Mouse (Mus musculus): ENCODE data around the gene Phactr4. TPM values are rescaled to one million over a fixed set of nuclear protein-coding genes. Genes with fewer than 3 reads are reported as not detected.

Gene Phactr4
- total and polyA plus RNA-seq, 2 experiments, result 6.6 to 8.0 TPM

GRCm38 (mm10) chr4:132363487-132363886 is 58.8 kb downstream of the Phactr4 start:
- no peak overlapping the region for H3K4me3 ChIP-seq (ENCODE audit: insufficient read depth, low read depth, low read length)
- DNase-seq (ENCODE audit: extremely low read depth, low read depth, low spot score), result no peak
- H3K4me1 ChIP-seq (ENCODE audit: control insufficient read depth, insufficient read depth, low read length), result no peaks in the 10 kb centered on the region
- no peaks in the 10 kb centered on the region for H3K27me3 ChIP-seq (ENCODE audit: control insufficient read depth, insufficient read depth, low read length)
- no peak overlapping the region for H3K27ac ChIP-seq (replicated peaks; ENCODE audit: insufficient read depth, low read depth, low read length)
- H3K36me3 ChIP-seq (ENCODE audit: control insufficient read depth, insufficient read depth, low read length), result peaks cover 47% of the 10 kb centered on the region
- H3K79me2 ChIP-seq (ENCODE audit: control insufficient read depth, insufficient read depth, low read length), result no peaks in the 10 kb centered on the region
- 96% methylated on average over 11 of the region's 11 CpGs for WGBS
- TF ChIP-seq POLR2A (IDR thresholded peaks at IDR 0.05; ENCODE audit: extremely low read depth, insufficient read depth, low read length) (no peak), CTCF (IDR thresholded peaks at IDR 0.05; ENCODE audit: low read depth, low read length) (no peak)
- H3K9ac ChIP-seq (ENCODE audit: low read depth, low read length), result no peak overlapping the region

DNA sequence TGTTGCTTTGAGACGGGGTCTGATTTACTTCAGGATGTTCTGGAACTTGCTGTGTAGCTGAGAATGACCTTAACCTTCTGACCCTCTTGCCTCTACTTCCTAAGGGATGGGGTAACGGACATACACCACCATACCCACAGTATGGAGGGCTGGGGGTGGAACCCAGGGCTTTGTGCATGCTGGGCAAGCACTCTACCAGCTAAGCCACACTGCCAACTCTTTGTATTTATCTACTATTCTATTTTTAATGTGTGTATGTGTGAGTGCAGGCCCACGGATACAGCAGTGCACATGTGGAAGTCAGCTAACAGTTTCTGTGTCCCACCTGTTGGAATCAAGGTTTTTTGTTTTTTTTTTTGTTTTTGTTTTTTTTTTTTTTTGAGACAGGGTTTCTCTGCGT is 62.8 kb downstream of the Phactr4 start:
- no peaks in the 10 kb centered on the region; the same call in 1 of the 2 replicates for H3K4me1 ChIP-seq (ENCODE audit: control insufficient read depth, insufficient read depth, low read length)
- no peak for TF ChIP-seq CTCF (IDR thresholded peaks at IDR 0.05; ENCODE audit: low read depth, low read length)
- TF ChIP-seq POLR2A (IDR thresholded peaks at IDR 0.05; ENCODE audit: extremely low read depth, insufficient read depth, low read length), result no peak
- 90% methylated on average over 4 of the region's 4 CpGs for WGBS
- H3K79me2 ChIP-seq (ENCODE audit: control insufficient read depth, insufficient read depth, low read length), result no peaks in the 10 kb centered on the region
- H3K9ac ChIP-seq (ENCODE audit: low read depth, low read length), result no peak overlapping the region
- H3K27me3 ChIP-seq (ENCODE audit: control insufficient read depth, insufficient read depth, low read length), result no peaks in the 10 kb centered on the region
- H3K4me3 ChIP-seq (ENCODE audit: insufficient read depth, low read depth, low read length), result no peak overlapping the region
- DNase-seq (ENCODE audit: extremely low read depth, low read depth, low spot score), result no peak
- no peak overlapping the region for H3K27ac ChIP-seq (replicated peaks; ENCODE audit: insufficient read depth, low read depth, low read length)
- H3K36me3 ChIP-seq (ENCODE audit: control insufficient read depth, insufficient read depth, low read length), result peaks cover 39% of the 10 kb centered on the region

DNA sequence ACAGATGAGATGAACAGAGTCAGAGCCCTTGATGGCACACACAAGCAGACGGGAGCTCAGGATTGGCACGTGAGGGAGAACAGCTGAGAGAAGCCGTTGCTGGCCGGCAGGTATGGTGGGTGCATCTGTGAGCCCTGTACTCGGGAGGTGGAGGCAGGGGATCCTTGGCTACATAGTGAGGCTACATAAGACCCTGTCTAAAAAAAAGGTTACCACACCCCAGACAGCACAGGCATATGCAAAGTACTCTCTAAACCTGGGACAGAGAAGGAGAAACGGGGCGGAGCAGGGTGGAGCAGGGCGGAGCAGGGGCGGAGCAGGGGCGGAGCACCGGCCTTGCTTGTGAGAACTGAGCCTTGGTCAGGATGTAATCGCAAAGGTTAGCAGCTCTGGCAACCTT is 66.1 kb downstream of the Phactr4 start:
- H3K27me3 ChIP-seq (ENCODE audit: control insufficient read depth, insufficient read depth, low read length), result no peaks in the 10 kb centered on the region
- H3K4me1 ChIP-seq (ENCODE audit: control insufficient read depth, insufficient read depth, low read length), result peaks cover 3% of the 10 kb centered on the region; the same call in 1 of the 2 replicates
- peaks cover 37% of the 10 kb centered on the region for H3K36me3 ChIP-seq (ENCODE audit: control insufficient read depth, insufficient read depth, low read length)
- H3K79me2 ChIP-seq (ENCODE audit: control insufficient read depth, insufficient read depth, low read length), result peaks cover 3% of the 10 kb centered on the region; the same call in 1 of the 2 replicates
- peak; percentile 29 for DNase-seq (ENCODE audit: extremely low read depth, low read depth, low spot score)
- TF ChIP-seq POLR2A (IDR thresholded peaks at IDR 0.05; ENCODE audit: extremely low read depth, insufficient read depth, low read length) (no peak), CTCF (IDR thresholded peaks at IDR 0.05; ENCODE audit: low read depth, low read length) (no peak)
- no peak overlapping the region for H3K4me3 ChIP-seq (ENCODE audit: insufficient read depth, low read depth, low read length)
- no peak overlapping the region for H3K9ac ChIP-seq (ENCODE audit: low read depth, low read length)
- H3K27ac ChIP-seq (replicated peaks; ENCODE audit: insufficient read depth, low read depth, low read length), result peak overlapping the region; percentile 5; the same call in 1 of the 2 replicates
- 68% methylated on average over 12 of the region's 12 CpGs for WGBS

- no peak overlapping the region for H3K4me3 ChIP-seq (ENCODE audit: insufficient read depth, low read depth, low read length)
- peaks cover 3% of the 10 kb centered on the region; the same call in 1 of the 2 replicates for H3K4me1 ChIP-seq (ENCODE audit: control insufficient read depth, insufficient read depth, low read length)
- 38% methylated on average over 3 of the region's 3 CpGs for WGBS
- peak; percentile 70 for DNase-seq (ENCODE audit: extremely low read depth, low read depth, low spot score)
- H3K9ac ChIP-seq (ENCODE audit: low read depth, low read length), result no peak overlapping the region
- peaks cover 40% of the 10 kb centered on the region for H3K36me3 ChIP-seq (ENCODE audit: control insufficient read depth, insufficient read depth, low read length)
- no peaks in the 10 kb centered on the region for H3K27me3 ChIP-seq (ENCODE audit: control insufficient read depth, insufficient read depth, low read length)
- 0 out of 2 replicates have a peak overlapping the region, but pooled peaks have one; percentile 39 for H3K27ac ChIP-seq (replicated peaks; ENCODE audit: insufficient read depth, low read depth, low read length)
- peaks cover 3% of the 10 kb centered on the region; the same call in 1 of the 2 replicates for H3K79me2 ChIP-seq (ENCODE audit: control insufficient read depth, insufficient read depth, low read length)
- TF ChIP-seq CTCF (IDR thresholded peaks at IDR 0.05; ENCODE audit: low read depth, low read length) (no peak), POLR2A (IDR thresholded peaks at IDR 0.05; ENCODE audit: extremely low read depth, insufficient read depth, low read length) (no peak)
These were observed 66.9 kb downstream of the Phactr4 start for GRCm38 (mm10) chr4:132355403-132355802.

- Histone ChIP-seq H3K27ac (replicated peaks; ENCODE audit: insufficient read depth, low read depth, low read length) (peak overlapping the region; percentile 77), H3K4me1 (ENCODE audit: control insufficient read depth, insufficient read depth, low read length) (peaks cover 3% of the 10 kb centered on the region; the same call in 1 of the 2 replicates), H3K4me3 (ENCODE audit: insufficient read depth, low read depth, low read length) (no peak overlapping the region), H3K27me3 (ENCODE audit: control insufficient read depth, insufficient read depth, low read length) (no peaks in the 10 kb centered on the region), H3K36me3 (ENCODE audit: control insufficient read depth, insufficient read depth, low read length) (peaks cover 36% of the 10 kb centered on the region), H3K9ac (ENCODE audit: low read depth, low read length) (no peak overlapping the region), H3K79me2 (ENCODE audit: control insufficient read depth, insufficient read depth, low read length) (peaks cover 3% of the 10 kb centered on the region; the same call in 1 of the 2 replicates)
- peak; percentile 81 for DNase-seq (ENCODE audit: extremely low read depth, low read depth, low spot score)
- 49% methylated on average over 4 of the region's 4 CpGs for WGBS
- TF ChIP-seq CTCF (IDR thresholded peaks at IDR 0.05; ENCODE audit: low read depth, low read length) (no peak), POLR2A (IDR thresholded peaks at IDR 0.05; ENCODE audit: extremely low read depth, insufficient read depth, low read length) (no peak)
These were observed 67.7 kb downstream of the Phactr4 start for GRCm38 (mm10) chr4:132354571-132354970.

DNA sequence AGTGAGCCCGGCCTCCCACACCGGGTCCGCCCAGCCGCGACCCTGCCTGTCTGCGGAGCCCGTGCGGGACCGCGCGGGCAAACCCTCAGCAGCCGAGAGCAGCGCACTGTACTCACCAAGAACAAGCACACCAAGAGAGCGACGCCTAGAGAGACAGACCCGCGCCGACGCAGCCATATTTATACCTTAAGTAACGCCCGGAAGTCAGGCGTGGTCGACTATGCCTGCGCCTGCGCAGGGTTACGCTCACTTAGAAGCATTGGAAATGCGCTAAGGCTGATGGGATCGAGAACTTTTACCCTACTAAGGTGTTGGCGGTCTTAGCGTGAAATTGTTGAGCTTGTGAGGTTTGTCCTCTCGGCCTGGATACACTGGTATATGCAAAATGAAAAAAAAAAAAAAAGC is 68.8 kb downstream of the Phactr4 start, which contains the start of gene Rcc1:
Gene Rcc1, minus strand, starts transcription at position 125 of the 405 bp plus-strand sequence.
- DNase-seq (ENCODE audit: extremely low read depth, low read depth, low spot score), result peak; percentile 92

More for the DNA sequence above, 68.8 kb downstream of the Phactr4 start, which contains the start of gene Rcc1:
- Histone ChIP-seq H3K9ac (ENCODE audit: low read depth, low read length) (peak within 1 kb of the TSS; percentile 92), H3K4me1 (ENCODE audit: control insufficient read depth, insufficient read depth, low read length) (peaks cover 3% of the 10 kb centered on the region; the same call in 1 of the 2 replicates), H3K36me3 (ENCODE audit: control insufficient read depth, insufficient read depth, low read length) (peaks cover 27% of the 10 kb centered on the region), H3K4me3 (ENCODE audit: insufficient read depth, low read depth, low read length) (peak within 1 kb of the TSS; percentile 79), H3K79me2 (ENCODE audit: control insufficient read depth, insufficient read depth, low read length) (peaks cover 3% of the 10 kb centered on the region; the same call in 1 of the 2 replicates), H3K27ac (replicated peaks; ENCODE audit: insufficient read depth, low read depth, low read length) (peak within 1 kb of the TSS; percentile 78), H3K27me3 (ENCODE audit: control insufficient read depth, insufficient read depth, low read length) (no peaks in the 10 kb centered on the region)
- TF ChIP-seq CTCF (IDR thresholded peaks at IDR 0.05; ENCODE audit: low read depth, low read length) (no peak), POLR2A (IDR thresholded peaks at IDR 0.05; ENCODE audit: extremely low read depth, insufficient read depth, low read length) (peak; percentile 98)
- under 1% methylated on average over 31 of the region's 31 CpGs for WGBS

All from liver, adult 2 months (tissue).